Mouse (Mus musculus) MEL (cell line): Measurements from ENCODE around the gene Osbpl11. TPM values are rescaled to one million over a fixed set of nuclear protein-coding genes. Genes with fewer than 3 reads are reported as not detected.

Source experiments
- DNase-seq: peaks from one replicate; pipeline ENCODE4 v3.0.0; 2011; ENCODE audit warnings: low read depth, low spot score
- H3K27ac ChIP-seq: 2 replicates; pipeline ENCODE4 v1.5.1; 2012; ENCODE audit warnings: low read depth, mild to moderate bottlenecking, control low read depth, low read length, moderate library complexity; ENCODE audit not compliant: control insufficient read depth
- H3K27me3 ChIP-seq, 2 experiments: fragments of 150-350 bp in 1 of 2; sonication (generic) in 1 of 2; 2 replicates each; pipeline ENCODE4 v1.6.1; 2012; ENCODE audit warnings: low read length in 2 of 2, mild to moderate bottlenecking in 2 of 2, improper control_type of control experiment in 1 of 2, moderate library complexity in 1 of 2; ENCODE audit not compliant: insufficient read depth in 2 of 2, control insufficient read depth in 1 of 2
- H3K36me3 ChIP-seq, 2 experiments: 2 replicates each; pipeline ENCODE4 v1.6.1; 2012 to 2014; ENCODE audit warnings: low read length in 2 of 2, improper control_type of control experiment in 1 of 2, inconsistent platforms in 1 of 2, mild to moderate bottlenecking in 1 of 2; ENCODE audit not compliant: insufficient read depth in 2 of 2, control insufficient read depth in 1 of 2
- H3K4me1 ChIP-seq, 2 experiments: fragments of 150-350 bp in 1 of 2; sonication (generic) in 1 of 2; 2 replicates each; pipeline ENCODE4 v1.6.1; 2012; ENCODE audit warnings: low read length in 2 of 2, improper control_type of control experiment in 1 of 2, mild to moderate bottlenecking in 1 of 2; ENCODE audit not compliant: insufficient read depth in 2 of 2, control insufficient read depth in 1 of 2
- H3K4me3 ChIP-seq, 2 experiments: fragments of 150-350 bp in 1 of 2; sonication (generic) in 1 of 2; 2 replicates each; pipeline ENCODE4 v1.5.1; 2012; ENCODE audit warnings: low read depth in 2 of 2, low read length in 2 of 2, mild to moderate bottlenecking in 2 of 2, moderate library complexity in 2 of 2, control low read depth in 1 of 2, improper control_type of control experiment in 1 of 2; ENCODE audit not compliant: control insufficient read depth in 1 of 2, insufficient read depth in 1 of 2
- H3K79me2 ChIP-seq: 2 replicates; pipeline ENCODE4 v1.6.1; 2012; ENCODE audit warnings: mild to moderate bottlenecking, low read length, moderate library complexity; ENCODE audit not compliant: control insufficient read depth, poor library complexity, insufficient read depth
- H3K9ac ChIP-seq: 2 replicates; pipeline ENCODE4 v1.6.1; 2012; ENCODE audit warnings: low read depth, mild to moderate bottlenecking, control low read depth, low read length, moderate library complexity; ENCODE audit not compliant: control insufficient read depth, poor library complexity, severe bottlenecking
- H3K9me3 ChIP-seq: fragments of 150-350 bp; sonication (generic); replicated peaks from 2 replicates; pipeline ENCODE4 v1.6.1; 2012; ENCODE audit warnings: mild to moderate bottlenecking, low read length, improper control_type of control experiment, moderate library complexity; ENCODE audit not compliant: insufficient read depth
- BHLHE40 ChIP-seq: IDR thresholded peaks from 2 replicates; pipeline ENCODE4 v1.6.1; 2012; ENCODE audit warnings: low read depth, mild to moderate bottlenecking, inconsistent platforms, low read length, improper control_type of control experiment, borderline replicate concordance
- CHD1 ChIP-seq: IDR thresholded peaks from 2 replicates; pipeline ENCODE4 v1.6.1; 2012; ENCODE audit warnings: low read depth, mild to moderate bottlenecking, inconsistent platforms, low read length, improper control_type of control experiment
- EP300 ChIP-seq, 2 experiments: IDR thresholded peaks; 2 replicates each; pipeline ENCODE4 v1.6.1; 2011; ENCODE audit warnings: improper control_type of control experiment in 2 of 2, low read length in 2 of 2, low read depth in 1 of 2, mild to moderate bottlenecking in 1 of 2
- GATA1 ChIP-seq: IDR thresholded peaks from 2 replicates; pipeline ENCODE4 v1.6.1; 2011; ENCODE audit warnings: low read depth, low read length, improper control_type of control experiment
- HCFC1 ChIP-seq: IDR thresholded peaks from 2 replicates; pipeline ENCODE4 v1.6.1; 2012; ENCODE audit warnings: low read depth, mild to moderate bottlenecking, inconsistent platforms, low read length, improper control_type of control experiment, moderate library complexity
- KAT2A ChIP-seq: conservative IDR thresholded peaks from 2 replicates; pipeline ENCODE4 v1.6.1; 2012; ENCODE audit warnings: low read depth, low read length, improper control_type of control experiment, inconsistent platforms
- MAZ ChIP-seq: IDR thresholded peaks from 2 replicates; pipeline ENCODE4 v1.6.1; 2012; ENCODE audit warnings: low read depth, mild to moderate bottlenecking, inconsistent platforms, low read length, improper control_type of control experiment
- MYB ChIP-seq: IDR thresholded peaks from 2 replicates; pipeline ENCODE4 v1.6.1; 2011; ENCODE audit warnings: mild to moderate bottlenecking, low read depth, low read length, improper control_type of control experiment
- NRF1 ChIP-seq: IDR thresholded peaks from 2 replicates; pipeline ENCODE4 v1.6.1; 2014; ENCODE audit warnings: low read depth, mild to moderate bottlenecking, inconsistent platforms, low read length, improper control_type of control experiment, moderate library complexity; ENCODE audit not compliant: poor library complexity, insufficient read depth, severe bottlenecking
- SIN3A ChIP-seq: IDR thresholded peaks from 2 replicates; pipeline ENCODE4 v1.6.1; 2012; ENCODE audit warnings: low read length, improper control_type of control experiment, inconsistent platforms
- SMC3 ChIP-seq: IDR thresholded peaks from 2 replicates; pipeline ENCODE4 v1.6.1; 2011; ENCODE audit warnings: low read depth, low read length, improper control_type of control experiment
- TBP ChIP-seq: IDR thresholded peaks from 2 replicates; pipeline ENCODE4 v1.8.0; 2011; ENCODE audit warnings: low read depth, low read length, improper control_type of control experiment
- TCF12 ChIP-seq: IDR thresholded peaks from 2 replicates; pipeline ENCODE4 v1.6.1; 2014; ENCODE audit warnings: low read depth, mild to moderate bottlenecking, inconsistent platforms, low read length, improper control_type of control experiment, moderate library complexity
- UBTF ChIP-seq: IDR thresholded peaks from 2 replicates; pipeline ENCODE4 v1.6.1; 2012; ENCODE audit warnings: low read depth, mild to moderate bottlenecking, inconsistent platforms, low read length, improper control_type of control experiment, moderate library complexity, borderline replicate concordance; ENCODE audit not compliant: insufficient read depth
- USF1 ChIP-seq: IDR thresholded peaks from 2 replicates; pipeline ENCODE4 v1.6.1; 2014; ENCODE audit warnings: low read depth, mild to moderate bottlenecking, inconsistent platforms, low read length, improper control_type of control experiment, moderate library complexity
- ZMIZ1 ChIP-seq: IDR thresholded peaks from 2 replicates; pipeline ENCODE4 v1.6.1; 2012; ENCODE audit warnings: low read depth, mild to moderate bottlenecking, inconsistent platforms, low read length, improper control_type of control experiment, moderate library complexity
- polyA plus RNA-seq, 2 experiments: library from polyadenylated mRNA; stranded (reverse) in 1 of 2; unstranded in 1 of 2; fragments of >175 nt in 1 of 2; fragments of >200 nt in 1 of 2; gene quantifications; 2 replicates each; pipeline versions ENCODE4 v1.2.1 to v1.2.4; 2012; ENCODE audit warnings: low replicate concordance in 2 of 2, low read depth in 1 of 2; ENCODE audit not compliant: insufficient read length in 2 of 2, insufficient read depth in 1 of 2, missing spikeins in 1 of 2
- total RNA-seq: library from RNA; depleted of rRNA; stranded (reverse); fragments of 300-350 nt; gene quantifications from 2 replicates; pipeline ENCODE4 v1.2.3, GENCODE M21; 2012; rRNA removed

Osbpl11 gene
- total and polyA plus RNA-seq, 3 experiments, result 6.9 to 10.3 TPM; not detected in 1

- Histone ChIP-seq H3K36me3 (peaks cover 0 to 26% of the 10 kb centered on the region in 2 experiments; a peak in 3 of 4 replicates), H3K4me3 (no peak overlapping the region), H3K9me3 (no peaks in the 10 kb centered on the region), H3K27ac (no peak overlapping the region), H3K9ac (no peak overlapping the region), H3K79me2 (no peaks in the 10 kb centered on the region), H3K27me3 (no peaks in the 10 kb centered on the region), H3K4me1 (no peaks in the 10 kb centered on the region; a peak in 1 of 4 replicates)
- DNase-seq, result no peak
- TF ChIP-seq TBP (no peak), HCFC1 (no peak), NRF1 (no peak), ZMIZ1 (no peak), EP300 (IDR thresholded peaks at IDR 0.05; ENCODE audit: low read depth in 1 of 2, low read length in 2 of 2) (no peak), SMC3 (no peak), MYB (no peak), MAZ (no peak), SIN3A (no peak), CHD1 (no peak), USF1 (no peak), KAT2A (no peak), UBTF (no peak), TCF12 (no peak), GATA1 (no peak), BHLHE40 (no peak)
Observed at GRCm38 (mm10) chr16:33292241-33292640, 107.4 kb downstream of the Osbpl11 start.

Other genes starting within 250 kb of the Osbpl11 start
- 13.6 and 15.0 TPM in 2 replicates for gene Iqcg, start 128.9 kb upstream of the Osbpl11 start, total RNA-seq
- gene Iqcg, start 128.9 kb upstream of the Osbpl11 start, polyA plus RNA-seq, result 10 to 100 TPM in 1 of 2 experiments, not detected in 1; 40.4 TPM
- 2,034 and 2,314 TPM in 2 replicates for gene Rpl35a, start 128.6 kb upstream of the Osbpl11 start, total RNA-seq
- gene Rpl35a, start 128.6 kb upstream of the Osbpl11 start, polyA plus RNA-seq, result 1,000 to 10,000 TPM in 1 of 2 experiments, not detected in 1; 1,572 TPM
- gene Lmln, start 122.5 kb upstream of the Osbpl11 start, total RNA-seq, result 2.0 and 2.7 TPM in 2 replicates
- gene Lmln, start 122.5 kb upstream of the Osbpl11 start, polyA plus RNA-seq, result 1 to 10 TPM in 1 of 2 experiments, not detected in 1; 3.8 TPM
- 34.7 and 37.9 TPM in 2 replicates for gene Snx4, start 66.4 kb downstream of the Osbpl11 start, total RNA-seq
- gene Snx4, start 66.4 kb downstream of the Osbpl11 start, polyA plus RNA-seq, result 10 to 100 TPM in 1 of 2 experiments, not detected in 1; 36.1 TPM
- 14.8 and 15.6 TPM in 2 replicates for gene Zfp148, start 195.8 kb downstream of the Osbpl11 start, total RNA-seq
- 10 to 100 TPM; 19.2 to 22.2 TPM for gene Zfp148, start 195.8 kb downstream of the Osbpl11 start, polyA plus RNA-seq